Mouse (Mus musculus) forebrain, postnatal 0 days (tissue): ENCODE data around the gene Ak2. TPM values are rescaled to one million over a fixed set of nuclear protein-coding genes. Genes with fewer than 3 reads are reported as not detected.

ENCODE experiments used
- ATAC-seq: fragments of 200-750 bp; cut with Nextera tagmentation; 2 replicates; pipeline ENCODE4 v1.8.0; 2017; ENCODE audit warnings: mild to moderate bottlenecking, moderate library complexity
- DNase-seq: peaks from one replicate; pipeline ENCODE4 v3.0.0-alpha.2; 2015
- H3K27ac ChIP-seq: fragments of 300-500 bp; sonication (generic); 2 replicates; pipeline ENCODE4 v1.5.1; 2014; ENCODE audit warnings: low read depth, mild to moderate bottlenecking, antibody characterized with exemption, low read length, moderate library complexity, mixed read lengths
- H3K27me3 ChIP-seq: fragments of 300-500 bp; sonication (generic); 2 replicates; pipeline ENCODE4 v1.6.1; 2014; ENCODE audit warnings: mild to moderate bottlenecking, low read length, mixed read lengths; ENCODE audit not compliant: insufficient read depth
- H3K36me3 ChIP-seq: fragments of 300-500 bp; sonication (generic); 2 replicates; pipeline ENCODE4 v1.6.1; 2014; ENCODE audit warnings: mild to moderate bottlenecking, moderate library complexity; ENCODE audit not compliant: insufficient read depth
- H3K4me1 ChIP-seq: fragments of 300-500 bp; sonication (generic); 2 replicates; pipeline ENCODE4 v1.6.1; 2014; ENCODE audit warnings: antibody characterized with exemption; ENCODE audit not compliant: insufficient read depth
- H3K4me2 ChIP-seq: fragments of 300-500 bp; sonication (generic); 2 replicates; pipeline ENCODE4 v1.6.1; 2014; ENCODE audit warnings: low read depth, mild to moderate bottlenecking, moderate library complexity
- H3K4me3 ChIP-seq: fragments of 300-500 bp; sonication (generic); 2 replicates; pipeline ENCODE4 v1.5.1; 2014; ENCODE audit warnings: low read depth, low read length, mixed read lengths
- H3K9ac ChIP-seq: fragments of 300-500 bp; sonication (generic); 2 replicates; pipeline ENCODE4 v1.6.1; 2014; ENCODE audit warnings: mild to moderate bottlenecking
- H3K9me3 ChIP-seq: fragments of 300-500 bp; sonication (generic); 2 replicates; pipeline ENCODE4 v1.6.1; 2016; ENCODE audit warnings: low read length
- CTCF ChIP-seq: sonication (generic); IDR thresholded peaks from 2 replicates; pipeline ENCODE4 v1.5.1; 2016; ENCODE audit warnings: antibody characterized with exemption, control low read depth, low read depth
- WGBS: fragments of 180-500 bp; shearing (Covaris S2); extraction: QIAGEN DNeasy Blood & Tissue Kit; methylation state at CpG from one replicate; pipeline ENCODE4 v1.1.7; 2014; 5-methylcytosine and 5-hydroxymethylcytosine counted together
- polyA plus RNA-seq: library from polyadenylated mRNA; unstranded; fragments of >200 nt; fragmentation: Nextera tagmentation; extraction: Ambion mirVana; gene quantifications from 2 replicates; pipeline ENCODE4 v1.2.1, GENCODE M21; 2015
- total RNA-seq: library from RNA; depleted of rRNA; stranded (reverse); fragments of >200 nt; gene quantifications from 2 replicates; pipeline ENCODE4 v1.2.3, GENCODE M21; 2014; rRNA removed

The Ak2 gene
- total and polyA plus RNA-seq, 2 experiments from 2014 or later: 30.8 to 64.2 TPM

DNA sequence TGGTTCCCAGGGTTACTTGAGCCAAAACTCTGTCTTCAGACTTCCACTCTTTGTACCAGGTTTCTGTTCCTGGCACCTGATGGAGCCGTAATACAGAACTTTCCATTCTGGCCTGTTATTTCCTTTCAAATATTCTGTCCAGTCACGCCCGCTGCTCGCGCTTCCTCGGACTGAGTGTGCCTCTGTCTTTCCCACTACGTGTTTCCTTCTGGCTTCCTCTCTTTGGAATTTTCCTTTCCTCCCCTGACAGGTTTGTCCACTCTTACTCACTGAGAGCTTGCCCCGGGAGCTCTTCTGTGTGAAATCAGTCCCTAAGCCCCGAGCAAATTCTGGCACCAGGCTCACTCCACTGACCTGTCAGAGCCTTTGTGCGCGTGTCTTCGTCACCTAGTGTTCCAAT lies 63.0 kb downstream of the Ak2 start:
- Histone ChIP-seq H3K4me2 (no peak overlapping the region), H3K27ac (no peak overlapping the region), H3K4me3 (no peak overlapping the region), H3K36me3 (no peaks in the 10 kb centered on the region), H3K9ac (no peak overlapping the region), H3K9me3 (no peaks in the 10 kb centered on the region), H3K27me3 (no peaks in the 10 kb centered on the region), H3K4me1 (peaks cover 8% of the 10 kb centered on the region)
- ATAC-seq (no peak), DNase-seq (no peak)
- 84% methylated on average over 12 of the region's 12 CpGs for WGBS
- TF ChIP-seq CTCF: no peak

DNA sequence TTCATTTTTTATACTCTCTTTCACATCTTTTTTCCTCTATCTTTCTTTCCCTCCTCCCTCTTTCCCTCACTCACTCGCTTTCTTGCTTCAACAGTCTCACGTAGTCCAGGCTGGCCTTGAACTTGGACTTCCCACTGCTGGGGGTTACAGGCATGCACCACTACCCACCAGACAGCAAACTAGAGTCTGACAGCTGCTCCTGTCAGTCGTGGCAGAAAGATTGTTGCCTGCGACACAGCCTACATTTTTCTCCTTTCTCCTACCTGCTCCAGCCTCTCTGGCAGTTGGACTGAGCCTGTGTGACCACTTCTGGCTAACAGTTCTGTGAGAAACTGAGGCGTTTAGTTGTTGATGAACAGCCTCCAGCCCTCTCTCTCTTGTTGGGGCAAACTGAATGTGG lies 63.8 kb downstream of the Ak2 start:
- Histone ChIP-seq H3K9me3 (no peaks in the 10 kb centered on the region), H3K27ac (no peak overlapping the region), H3K9ac (no peak overlapping the region), H3K36me3 (no peaks in the 10 kb centered on the region), H3K4me1 (peaks cover 10% of the 10 kb centered on the region), H3K4me3 (no peak overlapping the region), H3K4me2 (no peak overlapping the region), H3K27me3 (no peaks in the 10 kb centered on the region)
- DNase-seq (no peak), ATAC-seq (no peak)
- 91% methylated on average over 5 of the region's 5 CpGs for WGBS
- TF ChIP-seq CTCF: no peak

DNA sequence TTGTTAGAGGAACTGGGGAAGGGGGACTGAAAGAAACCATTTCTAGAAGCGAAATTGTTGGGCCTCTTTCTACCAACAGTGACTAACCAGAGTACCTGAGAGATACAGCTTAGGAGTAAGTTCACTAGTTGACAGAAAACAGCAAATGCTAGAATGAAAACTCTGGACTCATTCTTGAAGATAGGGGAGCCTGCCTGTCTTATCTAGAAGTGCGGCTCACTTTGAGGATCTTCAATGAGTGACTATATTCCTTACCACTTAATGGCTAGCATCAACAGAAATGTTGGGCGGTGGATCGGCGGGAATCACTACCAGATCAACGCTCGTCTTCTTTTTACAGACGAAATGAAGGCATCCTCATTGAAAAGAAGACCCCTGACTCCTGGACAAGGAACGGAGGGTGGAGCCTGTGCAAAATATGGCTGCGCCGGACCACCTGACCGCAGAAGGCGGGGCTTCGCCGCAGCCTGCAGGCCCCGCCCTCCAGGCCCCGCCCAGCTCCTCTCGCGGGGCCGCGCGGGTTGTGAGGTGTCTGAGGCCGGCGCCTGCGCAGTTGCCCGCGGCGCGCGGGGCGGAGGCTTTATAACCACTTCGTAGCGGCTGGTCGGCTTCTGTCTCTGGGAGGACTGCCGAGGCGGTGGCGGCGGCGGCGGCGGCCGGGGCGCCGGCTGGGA lies 65.9 kb downstream of the Ak2 start:
- Histone ChIP-seq H3K9ac (peak overlapping the region; percentile 81), H3K27me3 (no peaks in the 10 kb centered on the region), H3K4me2 (peak overlapping the region; percentile 96), H3K4me1 (peaks cover 16% of the 10 kb centered on the region), H3K4me3 (peak overlapping the region; percentile 88), H3K9me3 (no peaks in the 10 kb centered on the region), H3K27ac (peak overlapping the region; percentile 93), H3K36me3 (no peaks in the 10 kb centered on the region)
- 9% methylated on average over 36 of the region's 44 CpGs for WGBS
- TF ChIP-seq CTCF: no peak
- DNase-seq (peak; percentile 99), ATAC-seq (peak; percentile 97)

DNA sequence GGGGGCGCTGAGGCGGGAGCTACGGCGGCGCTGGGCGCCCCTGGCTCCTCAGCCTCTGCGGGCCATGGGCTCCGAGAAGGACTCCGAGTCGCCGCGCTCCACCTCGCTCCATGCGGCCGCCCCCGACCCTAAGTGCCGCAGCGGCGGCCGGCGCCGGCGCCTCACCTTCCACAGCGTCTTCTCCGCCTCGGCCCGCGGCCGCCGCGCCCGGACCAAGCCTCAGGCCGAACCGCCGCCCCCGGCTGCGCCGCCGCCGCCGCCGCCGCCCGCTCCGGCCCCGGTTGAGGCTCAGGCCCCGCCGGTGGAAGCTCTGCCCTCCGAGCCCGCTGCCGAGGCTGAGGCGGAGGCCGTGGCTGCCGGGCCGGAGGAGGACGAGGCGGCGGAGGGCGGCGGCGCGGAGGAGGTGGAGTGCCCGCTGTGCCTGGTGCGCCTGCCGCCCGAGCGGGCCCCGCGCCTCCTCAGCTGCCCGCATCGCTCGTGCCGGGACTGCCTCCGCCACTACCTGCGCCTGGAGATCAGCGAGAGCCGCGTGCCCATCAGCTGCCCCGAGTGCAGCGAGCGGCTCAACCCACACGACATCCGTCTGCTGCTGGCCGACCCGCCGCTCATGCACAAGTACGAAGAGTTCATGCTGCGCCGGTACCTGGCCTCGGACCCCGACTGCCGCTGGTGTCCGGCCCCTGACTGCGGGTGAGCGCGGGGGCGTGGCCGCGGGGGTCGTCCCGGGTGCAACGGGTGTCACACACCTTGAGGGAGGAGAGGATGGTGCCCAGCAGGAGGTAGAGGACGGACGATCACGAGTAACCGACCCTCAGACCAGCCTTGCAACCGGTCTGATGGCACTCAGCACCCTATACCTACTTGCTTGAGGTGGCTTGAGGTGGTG lies 66.7 kb downstream of the Ak2 start, which contains the start of gene Rnf19b:
Gene Rnf19b, plus strand, starts transcription at position 65 of the 886 bp plus-strand sequence.
- H3K9me3 ChIP-seq: no peaks in the 10 kb centered on the region
- H3K4me3 ChIP-seq: peak within 1 kb of the TSS; percentile 88
- TF ChIP-seq CTCF: no peak
- WGBS: 4% methylated on average over 93 of the region's 107 CpGs
- no peaks in the 10 kb centered on the region for H3K36me3 ChIP-seq
- H3K4me1 ChIP-seq: peaks cover 16% of the 10 kb centered on the region
- H3K9ac ChIP-seq: peak within 1 kb of the TSS; percentile 81
- DNase-seq (peak; percentile 48), ATAC-seq (peak; percentile 52)
- peak within 1 kb of the TSS; percentile 96 for H3K4me2 ChIP-seq
- no peaks in the 10 kb centered on the region for H3K27me3 ChIP-seq
- H3K27ac ChIP-seq: peak within 1 kb of the TSS; percentile 93

DNA sequence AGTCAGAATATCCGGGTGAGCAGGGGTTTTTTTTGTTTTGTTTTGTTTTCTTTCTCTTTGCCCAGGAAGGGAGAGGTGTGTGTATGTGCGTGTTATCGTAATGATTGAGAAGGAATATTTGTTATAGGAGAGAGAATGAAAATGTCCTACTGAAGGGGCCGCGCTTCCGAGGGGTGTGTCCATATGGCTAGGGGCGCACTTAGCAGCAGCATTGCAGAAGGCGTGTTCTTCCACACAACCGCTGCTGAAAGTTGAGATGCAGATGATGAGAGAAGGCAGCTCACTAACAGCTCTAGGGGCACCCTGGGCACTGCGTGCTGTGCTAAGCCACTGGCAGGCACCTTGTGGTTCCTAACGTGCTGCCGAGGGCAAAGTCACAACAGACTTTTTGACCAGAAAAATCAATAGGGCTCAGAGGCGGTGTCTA lies 67.4 kb downstream of the Ak2 start:
- ATAC-seq (no peak), DNase-seq (no peak)
- Histone ChIP-seq H3K27ac (no peak overlapping the region), H3K27me3 (no peaks in the 10 kb centered on the region), H3K4me1 (peaks cover 16% of the 10 kb centered on the region), H3K4me3 (peak overlapping the region; percentile 88), H3K36me3 (no peaks in the 10 kb centered on the region), H3K9me3 (no peaks in the 10 kb centered on the region), H3K9ac (peak overlapping the region; percentile 81), H3K4me2 (peak overlapping the region; percentile 96)
- WGBS: 1% methylated on average over 13 of the region's 13 CpGs
- TF ChIP-seq CTCF: no peak

DNA sequence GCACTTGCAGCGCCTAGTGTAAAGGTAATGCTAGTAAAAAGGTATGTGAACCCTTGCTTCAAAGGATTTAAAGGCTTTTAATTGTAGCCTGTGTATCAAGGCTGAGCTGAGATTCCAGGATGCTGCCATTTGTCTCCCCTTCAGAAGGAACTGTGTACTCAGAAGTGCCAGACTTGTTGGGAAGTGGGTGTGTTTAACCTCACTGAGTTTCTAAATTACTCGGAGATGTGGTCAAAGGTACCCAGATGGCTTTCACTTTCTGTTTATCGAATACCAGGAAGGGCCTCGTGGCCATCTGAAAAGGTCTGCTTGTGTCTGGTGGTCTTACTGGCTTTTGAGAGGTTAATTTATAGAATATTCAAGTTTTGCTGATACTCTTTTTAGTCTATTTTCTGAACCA lies 68.2 kb downstream of the Ak2 start:
- Histone ChIP-seq H3K27ac (no peak overlapping the region), H3K36me3 (no peaks in the 10 kb centered on the region), H3K9ac (peak overlapping the region; percentile 81; the same call in 1 of the 2 replicates), H3K4me3 (peak overlapping the region; percentile 88), H3K9me3 (no peaks in the 10 kb centered on the region), H3K27me3 (no peaks in the 10 kb centered on the region), H3K4me1 (peaks cover 16% of the 10 kb centered on the region), H3K4me2 (peak overlapping the region; percentile 96)
- DNase-seq: no peak
- WGBS: 55% methylated on average over 4 of the region's 4 CpGs
- no peak for ATAC-seq
- no peak for TF ChIP-seq CTCF

Other genes with a start within 250 kb of the Ak2 start
- gene A3galt2, start 236.6 kb upstream of the Ak2 start, total RNA-seq: 0.52 and 0.92 TPM in 2 replicates
- gene A3galt2, start 236.6 kb upstream of the Ak2 start, polyA plus RNA-seq: 0.05 and 0.16 TPM in 2 replicates
- 23.2 and 26.9 TPM in 2 replicates for gene Zfp362, start 185.9 kb upstream of the Ak2 start, total RNA-seq
- 26.6 and 29.8 TPM in 2 replicates for gene Zfp362, start 185.9 kb upstream of the Ak2 start, polyA plus RNA-seq
- gene Trim62, start 108.4 kb upstream of the Ak2 start, total RNA-seq: 10.9 and 15.7 TPM in 2 replicates
- gene Trim62, start 108.4 kb upstream of the Ak2 start, polyA plus RNA-seq: 15.5 and 20.4 TPM in 2 replicates
- 19.2 and 23.4 TPM in 2 replicates for gene Azin2, start 29.5 kb upstream of the Ak2 start, total RNA-seq
- gene Azin2, start 29.5 kb upstream of the Ak2 start, polyA plus RNA-seq: 16.4 and 18.0 TPM in 2 replicates
- 116 and 135 TPM in 2 replicates for gene Rnf19b, start 66.3 kb downstream of the Ak2 start, total RNA-seq
- gene Rnf19b, start 66.3 kb downstream of the Ak2 start, polyA plus RNA-seq: 31.1 and 32.6 TPM in 2 replicates
- not detected in 2 replicates for gene Tmem54, start 113.6 kb downstream of the Ak2 start, total RNA-seq
- gene Tmem54, start 113.6 kb downstream of the Ak2 start, polyA plus RNA-seq: not detected in 2 replicates
- gene Hpca, start 130.1 kb downstream of the Ak2 start, total RNA-seq: 129 and 214 TPM in 2 replicates
- gene Hpca, start 130.1 kb downstream of the Ak2 start, polyA plus RNA-seq: 110 and 128 TPM in 2 replicates
- gene Fndc5, start 145.0 kb downstream of the Ak2 start, total RNA-seq: 10.3 and 11.6 TPM in 2 replicates
- 5.8 and 8.3 TPM in 2 replicates for gene Fndc5, start 145.0 kb downstream of the Ak2 start, polyA plus RNA-seq
- gene S100pbp, start 197.8 kb downstream of the Ak2 start, total RNA-seq: 41.4 and 52.2 TPM in 2 replicates
- 11.0 and 15.6 TPM in 2 replicates for gene S100pbp, start 197.8 kb downstream of the Ak2 start, polyA plus RNA-seq
- gene Yars, start 197.8 kb downstream of the Ak2 start, total RNA-seq: 97.7 and 119 TPM in 2 replicates
- 108 and 120 TPM in 2 replicates for gene Yars, start 197.8 kb downstream of the Ak2 start, polyA plus RNA-seq